Mouse (Mus musculus): ENCODE results near the gene Elovl7.

DNA sequence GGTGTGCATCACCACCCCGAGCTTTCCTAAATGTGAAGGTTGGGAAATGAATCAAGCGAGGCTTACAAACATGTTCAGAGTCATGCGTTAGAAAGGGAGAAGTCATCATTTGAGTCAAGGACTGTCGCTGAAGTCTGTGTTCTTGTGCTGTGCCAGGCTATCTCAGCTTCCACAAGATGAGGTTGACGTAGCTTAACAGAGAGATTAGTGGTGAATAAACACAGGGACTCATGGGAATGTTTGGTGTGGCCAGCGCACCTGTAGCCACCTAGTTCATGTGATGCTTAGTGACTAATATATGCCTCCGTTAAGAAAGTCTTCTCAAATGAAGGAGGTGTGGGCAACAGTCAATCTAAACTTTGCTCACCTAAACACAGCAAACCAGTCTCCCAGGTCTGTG lies 112.8 kb downstream of the Elovl7 start:
- TF ChIP-seq USF1 (IDR thresholded peaks at IDR 0.05; ENCODE audit: low read depth) (no peak), CTCF (IDR thresholded peaks at IDR 0.05; ENCODE audit: control insufficient read depth, insufficient read depth, insufficient read length) (no peak), MAX (IDR thresholded peaks at IDR 0.05) (no peak), MYOG (IDR thresholded peaks at IDR 0.05; ENCODE audit: control insufficient read depth, extremely low read depth, insufficient read length) (no peak)

All from C2C12 (cell line).